Mouse (Mus musculus): ENCODE results near the gene Rnf144a.

- no peak for TF ChIP-seq CTCF (IDR thresholded peaks at IDR 0.05; ENCODE audit: insufficient read depth, low read depth, low read length)
- TF ChIP-seq POLR2A (IDR thresholded peaks at IDR 0.05; ENCODE audit: insufficient read depth, low read depth, low read length) = no peak
These were observed 34.4 kb upstream of the Rnf144a start for GRCm38 (mm10) chr12:26449483-26449882.
